Mouse (Mus musculus) small intestine, adult 2 months (tissue): ENCODE data around the gene Cd63. TPM values are rescaled to one million over a fixed set of nuclear protein-coding genes. Genes with fewer than 3 reads are reported as not detected.

ENCODE experiments used
- H3K27ac ChIP-seq: fragments of 200-500 bp; 2 replicates; pipeline ENCODE4 v1.5.1; 2012; ENCODE audit warnings: low read depth, low read length, control low read depth, inconsistent platforms; ENCODE audit not compliant: insufficient read depth
- H3K27me3 ChIP-seq: fragments of 200-500 bp; 2 replicates; pipeline ENCODE4 v1.6.1; 2012; ENCODE audit warnings: mild to moderate bottlenecking, moderate library complexity, low read length, inconsistent platforms; ENCODE audit not compliant: control insufficient read depth, insufficient read depth
- H3K36me3 ChIP-seq: fragments of 200-500 bp; 2 replicates; pipeline ENCODE4 v1.6.1; 2012; ENCODE audit warnings: mild to moderate bottlenecking, low read length, control low read depth, inconsistent platforms; ENCODE audit not compliant: control insufficient read depth, insufficient read depth
- H3K4me1 ChIP-seq: fragments of 200-500 bp; 2 replicates; pipeline ENCODE4 v1.6.1; 2012; ENCODE audit warnings: low read length, inconsistent platforms, mixed read lengths; ENCODE audit not compliant: control insufficient read depth, insufficient read depth, insufficient read length
- H3K4me3 ChIP-seq: fragments of 200-500 bp; 2 replicates; pipeline ENCODE4 v1.5.1; 2012; ENCODE audit warnings: low read depth, mild to moderate bottlenecking, control low read depth, inconsistent platforms, low read length, moderate library complexity
- CTCF ChIP-seq: fragments of 200-500 bp; IDR thresholded peaks from 2 replicates; pipeline ENCODE4 v1.5.1; 2012; ENCODE audit warnings: low read depth, mild to moderate bottlenecking, control low read depth, inconsistent platforms, low read length, moderate library complexity, mixed read lengths; ENCODE audit not compliant: insufficient replicate concordance, insufficient read length; ENCODE audit errors: extremely low read depth
- POLR2A ChIP-seq: fragments of 200-500 bp; IDR thresholded peaks from 2 replicates; pipeline ENCODE4 v1.6.1; 2012; ENCODE audit warnings: low read depth, mild to moderate bottlenecking, control low read depth, inconsistent platforms, low read length, moderate library complexity
- WGBS: fragments of 180-500 bp; shearing (Covaris S2); methylation state at CpG from one replicate; pipeline ENCODE4 v1.1.7; 2018; 5-methylcytosine and 5-hydroxymethylcytosine counted together
- polyA plus RNA-seq: library from polyadenylated mRNA; depleted of rRNA; stranded (reverse); fragments of >200 nt; gene quantifications from 2 replicates; pipeline ENCODE4 v1.2.3, GENCODE M21; 2012

Gene Cd63
- polyA plus RNA-seq, 1 experiment, result 91.5 TPM

GRCm38 (mm10) chr10:128928356-128928755, 27.6 kb downstream of the Cd63 start:
- 45% methylated on average over 4 of the region's 4 CpGs for WGBS

GRCm38 (mm10) chr10:128929638-128930378, 29.0 kb downstream of the Cd63 start:
- Histone ChIP-seq H3K4me3 (no peak overlapping the region), H3K36me3 (no peaks in the 10 kb centered on the region), H3K27ac (no peak overlapping the region), H3K27me3 (peaks cover 15% of the 10 kb centered on the region), H3K4me1 (peaks cover 8% of the 10 kb centered on the region; the same call in 1 of the 2 replicates)
- 60% methylated on average over 7 of the region's 7 CpGs for WGBS
- TF ChIP-seq POLR2A (no peak), CTCF (no peak)

More at GRCm38 (mm10) chr10:128928356-128928755, 27.6 kb downstream of the Cd63 start:
- H3K27ac ChIP-seq, result no peak overlapping the region
- no peak overlapping the region for H3K4me3 ChIP-seq
- peaks cover 6% of the 10 kb centered on the region; the same call in 1 of the 2 replicates for H3K27me3 ChIP-seq
- TF ChIP-seq CTCF, result no peak
- TF ChIP-seq POLR2A, result no peak
- peaks cover 4% of the 10 kb centered on the region; the same call in 1 of the 2 replicates for H3K4me1 ChIP-seq
- H3K36me3 ChIP-seq, result no peaks in the 10 kb centered on the region

GRCm38 (mm10) chr10:128931441-128931840, 30.7 kb downstream of the Cd63 start:
- Histone ChIP-seq H3K27ac (no peak overlapping the region), H3K36me3 (no peaks in the 10 kb centered on the region), H3K27me3 (peaks cover 15% of the 10 kb centered on the region), H3K4me1 (peaks cover 8% of the 10 kb centered on the region; the same call in 1 of the 2 replicates), H3K4me3 (no peak overlapping the region)
- WGBS, result 33% methylated on average over 2 of the region's 2 CpGs
- TF ChIP-seq CTCF (no peak), POLR2A (no peak)

GRCm38 (mm10) chr10:128933574-128933973, 32.8 kb downstream of the Cd63 start, which contains the start of gene Itga7:
Itga7 (plus strand) TSS chr10:128933818.
- Histone ChIP-seq H3K36me3 (no peaks in the 10 kb centered on the region), H3K4me1 (peaks cover 8% of the 10 kb centered on the region; the same call in 1 of the 2 replicates), H3K27ac (no peak within 1 kb of the TSS), H3K27me3 (peaks cover 15% of the 10 kb centered on the region), H3K4me3 (peak within 1 kb of the TSS; percentile 56)
- 1% methylated on average over 26 of the region's 26 CpGs for WGBS
- TF ChIP-seq POLR2A (no peak), CTCF (no peak)

GRCm38 (mm10) chr10:128933976-128934721, 33.4 kb downstream of the Cd63 start:
- H3K4me3 ChIP-seq, result peak overlapping the region; percentile 56
- peaks cover 9% of the 10 kb centered on the region; the same call in 1 of the 2 replicates for H3K4me1 ChIP-seq
- no peak overlapping the region for H3K27ac ChIP-seq
- peaks cover 15% of the 10 kb centered on the region for H3K27me3 ChIP-seq
- WGBS, result 5% methylated on average over 21 of the region's 21 CpGs
- TF ChIP-seq CTCF, result no peak
- no peaks in the 10 kb centered on the region for H3K36me3 ChIP-seq

GRCm38 (mm10) chr10:128934997-128935787, 34.4 kb downstream of the Cd63 start:
- H3K27me3 ChIP-seq, result peaks cover 15% of the 10 kb centered on the region
- peaks cover 10% of the 10 kb centered on the region; the same call in 1 of the 2 replicates for H3K4me1 ChIP-seq
- WGBS, result 86% methylated on average over 7 of the region's 7 CpGs
- H3K4me3 ChIP-seq, result no peak overlapping the region
- TF ChIP-seq POLR2A, result no peak
- no peak for TF ChIP-seq CTCF
- no peak overlapping the region for H3K27ac ChIP-seq
- no peaks in the 10 kb centered on the region for H3K36me3 ChIP-seq
